In genomic region chr19:32476712-32477052, GRCm38 (mm10) we compare ENCODE assay signal across 18 mouse cellular contexts. TPM values are rescaled to one million over a fixed set of nuclear protein-coding genes. Genes with fewer than 3 reads are reported as not detected.
DNase-seq lines count a peak whose midpoint lies in the region; ATAC-seq and TF ChIP-seq lines count a peak whose summit lies in the region.
"Had no signal": no experiment of that assay in that cellular context is flagged by ENCODE, and none has a peak within 500 bp of the region (broad histone marks: within the 10 kb centered on the region; RNA-seq: fewer than 3 reads in every experiment).

No protein-coding gene starts in this region.

- 81% methylated on average over 4 of the region's 4 CpGs for WGBS in heart, embryonic 11.5 days (ENCODE audit: insufficient replicate concordance)
- WGBS in liver, embryonic 15.5 days (ENCODE audit: insufficient replicate concordance): 30% methylated on average over 4 of the region's 4 CpGs
- WGBS in forebrain, embryonic 13.5 days: 82% methylated on average over 4 of the region's 4 CpGs
- WGBS in forebrain, embryonic 11.5 days: 82% methylated on average over 4 of the region's 4 CpGs

- DNase-seq in heart, postnatal 36 days: no peak
- peak; percentile 70 for DNase-seq in MEL (ENCODE audit: low read depth, low spot score)
- DNase-seq in kidney, postnatal 10 days: peak; percentile 19
- DNase-seq in gastrocnemius, postnatal 25 days: no peak
- DNase-seq in forebrain, embryonic 11.5 days (ENCODE audit: low spot score): no peak
- DNase-seq: adrenal gland, adult 8-10 months; cerebellum, adult 18-20 months; right cerebral cortex, postnatal 25 days; thymus, postnatal 36 days had no signal

- no peaks in the 10 kb centered on the region for H3K36me3 ChIP-seq in heart, embryonic 11.5 days (ENCODE audit: control insufficient read depth, insufficient read depth, low read length)
- H3K36me3 ChIP-seq in MEL (ENCODE audit: control insufficient read depth in 1 of 2, insufficient read depth in 2 of 2, low read length in 2 of 2): peaks cover 0 to 42% of the 10 kb centered on the region in 2 experiments; a peak in 2 of 4 replicates
- no peaks in the 10 kb centered on the region for H3K36me3 ChIP-seq in liver, embryonic 15.5 days (replicated peaks)
- no peaks in the 10 kb centered on the region for H3K36me3 ChIP-seq in forebrain, embryonic 13.5 days (ENCODE audit: poor library complexity, severe bottlenecking)
- no peaks in the 10 kb centered on the region for H3K36me3 ChIP-seq in forebrain, embryonic 11.5 days (ENCODE audit: control insufficient read depth, insufficient read depth, low read length)
- H3K36me3 ChIP-seq: embryonic facial prominence, embryonic 13.5 days; limb, embryonic 12.5 days; midbrain, embryonic 13.5 days had no signal

- 0 out of 2 replicates have a peak, but pooled peaks cover 5% of the 10 kb centered on the region for H3K4me1 ChIP-seq in heart, embryonic 11.5 days (ENCODE audit: control insufficient read depth, insufficient read depth, low read length)
- H3K4me1 ChIP-seq in MEL (ENCODE audit: control insufficient read depth in 1 of 2, insufficient read depth in 2 of 2, low read length in 2 of 2): peaks cover 33 to 36% of the 10 kb centered on the region in 2 experiments
- H3K4me1 ChIP-seq in liver, embryonic 15.5 days (replicated peaks): peaks cover 66% of the 10 kb centered on the region
- H3K4me1 ChIP-seq in forebrain, embryonic 13.5 days: no peaks in the 10 kb centered on the region
- no peaks in the 10 kb centered on the region for H3K4me1 ChIP-seq in forebrain, embryonic 11.5 days (replicated peaks; ENCODE audit: control insufficient read depth, insufficient read depth, low read length)
- H3K4me1 ChIP-seq: embryonic facial prominence, embryonic 13.5 days; limb, embryonic 12.5 days; midbrain, embryonic 13.5 days had no signal

- no peak overlapping the region for H3K4me2 ChIP-seq in heart, embryonic 11.5 days
- H3K4me2 ChIP-seq in liver, embryonic 15.5 days: peak overlapping the region; percentile 51
- no peak overlapping the region for H3K4me2 ChIP-seq in forebrain, embryonic 13.5 days
- no peak overlapping the region for H3K4me2 ChIP-seq in forebrain, embryonic 11.5 days (ENCODE audit: low read depth, low read length, severe bottlenecking)
- H3K4me2 ChIP-seq: embryonic facial prominence, embryonic 13.5 days; limb, embryonic 12.5 days; midbrain, embryonic 13.5 days had no signal

- no peak overlapping the region for H3K9ac ChIP-seq in heart, embryonic 11.5 days (ENCODE audit: low read depth, low read length)
- peak overlapping the region; percentile 75 for H3K9ac ChIP-seq in MEL (ENCODE audit: control insufficient read depth, low read depth, low read length, poor library complexity, severe bottlenecking)
- peak overlapping the region; percentile 16; the same call in 1 of the 2 replicates for H3K9ac ChIP-seq in liver, embryonic 15.5 days
- no peak overlapping the region for H3K9ac ChIP-seq in forebrain, embryonic 13.5 days
- no peak overlapping the region for H3K9ac ChIP-seq in forebrain, embryonic 11.5 days (ENCODE audit: low read length)
- H3K9ac ChIP-seq: embryonic facial prominence, embryonic 13.5 days; limb, embryonic 12.5 days; midbrain, embryonic 13.5 days had no signal

- no peak overlapping the region for H3K4me3 ChIP-seq in heart, embryonic 11.5 days (ENCODE audit: low read depth, low read length)
- peak overlapping the region; percentile 40 to 55 for H3K4me3 ChIP-seq in MEL (ENCODE audit: control insufficient read depth in 1 of 2, insufficient read depth in 1 of 2, low read depth in 2 of 2, low read length in 2 of 2)
- H3K4me3 ChIP-seq in liver, embryonic 15.5 days (replicated peaks): no peak overlapping the region
- no peak overlapping the region for H3K4me3 ChIP-seq in forebrain, embryonic 13.5 days
- no peak overlapping the region for H3K4me3 ChIP-seq in forebrain, embryonic 11.5 days (ENCODE audit: low read depth, low read length)
- H3K4me3 ChIP-seq: embryonic facial prominence, embryonic 13.5 days; left cerebral cortex, adult 2 months; limb, embryonic 12.5 days; midbrain, embryonic 13.5 days had no signal

- no peak for TF ChIP-seq RAD21 in MEL (IDR thresholded peaks at IDR 0.05; ENCODE audit: low read depth, low read length)

- H3K79me2 ChIP-seq in MEL (ENCODE audit: control insufficient read depth, insufficient read depth, low read length, poor library complexity): no peaks in the 10 kb centered on the region; the same call in 1 of the 2 replicates

- no peaks in the 10 kb centered on the region for H3K9me3 ChIP-seq in heart, embryonic 11.5 days (replicated peaks; ENCODE audit: control insufficient read depth, low read length)
- no peaks in the 10 kb centered on the region for H3K9me3 ChIP-seq in MEL (replicated peaks; ENCODE audit: insufficient read depth, low read length)
- H3K9me3 ChIP-seq in liver, embryonic 15.5 days (replicated peaks): no peaks in the 10 kb centered on the region
- H3K9me3 ChIP-seq in forebrain, embryonic 13.5 days (replicated peaks): no peaks in the 10 kb centered on the region
- H3K9me3 ChIP-seq in forebrain, embryonic 11.5 days (ENCODE audit: control insufficient read depth, low read length): no peaks in the 10 kb centered on the region
- H3K9me3 ChIP-seq: embryonic facial prominence, embryonic 13.5 days; limb, embryonic 12.5 days; midbrain, embryonic 13.5 days had no signal

- TF ChIP-seq EP300 in MEL (IDR thresholded peaks at IDR 0.05; ENCODE audit: low read depth in 1 of 2, low read length in 2 of 2): peak; percentile 53 to 60

- H3K27me3 ChIP-seq in heart, embryonic 11.5 days (ENCODE audit: control insufficient read depth, insufficient read depth, low read length): no peaks in the 10 kb centered on the region
- H3K27me3 ChIP-seq in MEL (ENCODE audit: control insufficient read depth in 1 of 2, insufficient read depth in 2 of 2, low read length in 2 of 2): no peaks in the 10 kb centered on the region
- no peaks in the 10 kb centered on the region for H3K27me3 ChIP-seq in liver, embryonic 15.5 days
- H3K27me3 ChIP-seq in forebrain, embryonic 13.5 days: no peaks in the 10 kb centered on the region
- no peaks in the 10 kb centered on the region for H3K27me3 ChIP-seq in forebrain, embryonic 11.5 days (ENCODE audit: control insufficient read depth, insufficient read depth, low read length)
- H3K27me3 ChIP-seq: CH12.LX; embryonic facial prominence, embryonic 13.5 days; limb, embryonic 12.5 days; midbrain, embryonic 13.5 days had no signal

- H3K27ac ChIP-seq in heart, embryonic 11.5 days (ENCODE audit: low read depth, low read length): peak overlapping the region; percentile 78; the same call in 1 of the 2 replicates
- H3K27ac ChIP-seq in MEL (ENCODE audit: control insufficient read depth, low read depth, low read length): peak overlapping the region; percentile 98
- H3K27ac ChIP-seq in liver, embryonic 15.5 days (replicated peaks): peak overlapping the region; percentile 91
- no peak overlapping the region for H3K27ac ChIP-seq in forebrain, embryonic 13.5 days
- no peak overlapping the region for H3K27ac ChIP-seq in forebrain, embryonic 11.5 days (ENCODE audit: low read depth, low read length)
- H3K27ac ChIP-seq: embryonic facial prominence, embryonic 13.5 days; left cerebral cortex, adult 2 months; limb, embryonic 12.5 days; midbrain, embryonic 13.5 days had no signal

- no peak for TF ChIP-seq POLR2A in MEL (IDR thresholded peaks at IDR 0.05; ENCODE audit: control insufficient read depth in 1 of 2, insufficient read depth in 1 of 2, low read depth in 1 of 2, low read length in 2 of 2, poor library complexity in 1 of 2)

- TF ChIP-seq CTCF in MEL (IDR thresholded peaks at IDR 0.05 in 2 of 3, conservative IDR thresholded peaks at IDR 0.05 in 1 of 3; ENCODE audit: control insufficient read depth in 1 of 3, insufficient read depth in 1 of 3, low read depth in 2 of 3, low read length in 3 of 3, poor library complexity in 1 of 3, severe bottlenecking in 1 of 3): no peak

- ATAC-seq in heart, embryonic 11.5 days (replicated peaks; ENCODE audit: insufficient number of reproducible peaks, low FRiP score, low TSS enrichment): no peak
- ATAC-seq in liver, embryonic 15.5 days (ENCODE audit: insufficient read depth): peak; percentile 51
- no peak for ATAC-seq in forebrain, embryonic 13.5 days
- ATAC-seq in forebrain, embryonic 11.5 days (replicated peaks; ENCODE audit: low FRiP score): no peak
- ATAC-seq: forebrain, embryonic 14.5 days; midbrain, embryonic 13.5 days had no signal

- intact Hi-C loops in heart, postnatal 36 days (cut with DNase I): no loop called here

TF ChIP-seq in MEL, 35 proteins besides CTCF, POLR2A, EP300 and RAD21 (continues in another document):
- TF ChIP-seq MYB (IDR thresholded peaks at IDR 0.05; ENCODE audit: low read depth, low read length): no peak
- 0 out of 2 replicates have a peak, but pooled peaks have one; percentile 55 for TF ChIP-seq JUND (IDR thresholded peaks at IDR 0.05; ENCODE audit: low read depth, low read length)
- TF ChIP-seq HCFC1 (IDR thresholded peaks at IDR 0.05; ENCODE audit: low read depth, low read length): 0 out of 2 replicates have a peak, but pooled peaks have one; percentile 5
- TF ChIP-seq MAX (IDR thresholded peaks at IDR 0.05; ENCODE audit: low read length): peak; percentile 78
- peak; percentile 73 for TF ChIP-seq USF1 (IDR thresholded peaks at IDR 0.05; ENCODE audit: low read depth, low read length)

RNA-seq across cellular contexts. Expression of gene Minpp1, which starts 8.9 kb away (rescaled TPM):
- polyA plus RNA-seq in heart, embryonic 11.5 days (2014; fragmentation: Nextera tagmentation; extraction: Ambion mirVana): 74.3 and 77.0 TPM in 2 replicates
- 10 to 100 TPM; 14.1 to 15.3 TPM for total RNA-seq in heart, postnatal 36 days (2021)
- 192 and 256 TPM in 2 replicates for total RNA-seq in MEL (2012; rRNA removed)
- 100 to 1,000 TPM in 1 of 2 experiments, not detected in 1; 176 TPM for polyA plus RNA-seq in MEL (2012; ENCODE audit: insufficient read depth in 1 of 2, insufficient read length in 2 of 2, low read depth in 1 of 2, low replicate concordance in 2 of 2, missing spikeins in 1 of 2)
- polyA plus RNA-seq in liver, embryonic 15.5 days (2015; fragmentation: Nextera tagmentation; extraction: Ambion mirVana): 82.9 and 84.9 TPM in 2 replicates
- 10 to 100 TPM; 13.7 to 16.0 TPM for total RNA-seq in gastrocnemius, postnatal 25 days (2021)
- 38.6 and 43.6 TPM in 2 replicates for polyA plus RNA-seq in forebrain, embryonic 13.5 days (2015; fragmentation: Nextera tagmentation; extraction: Ambion mirVana)
- polyA plus RNA-seq in forebrain, embryonic 11.5 days (2014; fragmentation: Nextera tagmentation; extraction: Ambion mirVana): 66.0 and 67.1 TPM in 2 replicates

RNA-seq across cellular contexts. Expression of gene Rpl9-ps6, which starts 10.3 kb away (rescaled TPM):
- polyA plus RNA-seq in heart, embryonic 11.5 days (2014; fragmentation: Nextera tagmentation; extraction: Ambion mirVana): 83.5 and 91.5 TPM in 2 replicates
- 10 to 100 TPM; 27.7 to 36.1 TPM for total RNA-seq in heart, postnatal 36 days (2021)
- total RNA-seq in MEL (2012; rRNA removed): 111 and 161 TPM in 2 replicates
- 10 to 100 TPM in 1 of 2 experiments, not detected in 1; 95.5 TPM for polyA plus RNA-seq in MEL (2012; ENCODE audit: insufficient read depth in 1 of 2, insufficient read length in 2 of 2, low read depth in 1 of 2, low replicate concordance in 2 of 2, missing spikeins in 1 of 2)
- polyA plus RNA-seq in liver, embryonic 15.5 days (2015; fragmentation: Nextera tagmentation; extraction: Ambion mirVana): 35.2 and 55.6 TPM in 2 replicates
- total RNA-seq in gastrocnemius, postnatal 25 days (2021): 10 to 100 TPM; 20.8 to 25.2 TPM
- 98.9 and 101 TPM in 2 replicates for polyA plus RNA-seq in forebrain, embryonic 13.5 days (2015; fragmentation: Nextera tagmentation; extraction: Ambion mirVana)
- polyA plus RNA-seq in forebrain, embryonic 11.5 days (2014; fragmentation: Nextera tagmentation; extraction: Ambion mirVana): 72.3 and 82.9 TPM in 2 replicates

Comparison
In these comparisons a context has a peak if more than half of its experiments do, and no peak if none do; other contexts are left out.
1. H3K27ac ChIP-seq: peak in heart, embryonic 11.5 days (single experiment), MEL (single experiment) and liver, embryonic 15.5 days (single experiment); none in forebrain, embryonic 13.5 days (single experiment) and forebrain, embryonic 11.5 days (single experiment).
2. H3K4me3 ChIP-seq: peak in MEL (2 of 2); none in heart, embryonic 11.5 days (single experiment), liver, embryonic 15.5 days (single experiment), forebrain, embryonic 13.5 days (single experiment) and forebrain, embryonic 11.5 days (single experiment).
3. H3K9ac ChIP-seq: peak in MEL (single experiment) and liver, embryonic 15.5 days (single experiment); none in heart, embryonic 11.5 days (single experiment), forebrain, embryonic 13.5 days (single experiment) and forebrain, embryonic 11.5 days (single experiment).
4. DNase-seq: peak in MEL (single experiment) and kidney, postnatal 10 days (single experiment); none in heart, postnatal 36 days (0 of 2), gastrocnemius, postnatal 25 days (single experiment) and forebrain, embryonic 11.5 days (single experiment).